Mouse (Mus musculus): ENCODE measurements at regions not wholly inside any gene's neighbourhood (a gene's known extent, or its start where the extent isn't known, plus 50 kb on each side); places are given as distances from the start of the nearest gene placed in this dataset.

DNA sequence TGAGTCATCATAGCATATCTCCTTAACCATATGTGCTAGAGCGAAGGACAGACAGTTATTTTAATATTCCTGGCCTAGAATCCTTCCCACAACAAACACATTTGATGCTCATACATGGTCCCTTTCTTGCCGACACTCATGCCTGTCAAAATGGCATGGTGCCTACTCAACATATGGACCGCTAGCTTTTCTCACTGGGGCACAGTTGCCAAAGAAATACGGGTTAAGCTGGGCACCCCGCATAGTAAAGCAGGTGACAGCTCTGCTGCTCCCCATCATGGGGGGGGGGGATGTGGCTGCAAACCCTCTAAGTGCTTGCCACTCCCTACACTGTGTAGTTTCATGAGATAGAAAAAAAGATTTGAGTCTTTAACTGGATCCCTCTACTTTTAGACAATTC is 90.7 kb upstream of the Galnt5 start:
- no peak for DNase-seq (ENCODE audit: low spot score in 2 of 2)

DNA sequence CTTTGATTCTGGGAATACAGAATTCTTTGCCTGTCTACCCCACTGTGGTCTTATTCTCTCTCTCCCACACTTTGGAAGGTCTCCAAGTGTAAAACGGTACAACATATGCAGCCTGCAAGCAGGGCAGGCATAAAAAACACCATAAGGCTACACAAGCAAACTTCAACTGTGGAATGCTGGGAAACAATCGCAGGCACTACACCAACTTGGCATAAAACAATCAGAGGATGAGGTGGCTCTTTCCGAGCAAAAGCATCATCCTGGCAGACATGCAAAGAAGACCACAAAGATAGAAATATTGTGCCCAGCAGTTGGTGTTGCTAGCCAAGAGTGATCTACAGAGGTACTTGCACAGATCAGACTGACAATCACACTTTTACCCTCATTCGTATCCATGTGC is 88.0 kb upstream of the Galnt5 start:
- DNase-seq (ENCODE audit: low spot score in 2 of 2), result no peak

DNA sequence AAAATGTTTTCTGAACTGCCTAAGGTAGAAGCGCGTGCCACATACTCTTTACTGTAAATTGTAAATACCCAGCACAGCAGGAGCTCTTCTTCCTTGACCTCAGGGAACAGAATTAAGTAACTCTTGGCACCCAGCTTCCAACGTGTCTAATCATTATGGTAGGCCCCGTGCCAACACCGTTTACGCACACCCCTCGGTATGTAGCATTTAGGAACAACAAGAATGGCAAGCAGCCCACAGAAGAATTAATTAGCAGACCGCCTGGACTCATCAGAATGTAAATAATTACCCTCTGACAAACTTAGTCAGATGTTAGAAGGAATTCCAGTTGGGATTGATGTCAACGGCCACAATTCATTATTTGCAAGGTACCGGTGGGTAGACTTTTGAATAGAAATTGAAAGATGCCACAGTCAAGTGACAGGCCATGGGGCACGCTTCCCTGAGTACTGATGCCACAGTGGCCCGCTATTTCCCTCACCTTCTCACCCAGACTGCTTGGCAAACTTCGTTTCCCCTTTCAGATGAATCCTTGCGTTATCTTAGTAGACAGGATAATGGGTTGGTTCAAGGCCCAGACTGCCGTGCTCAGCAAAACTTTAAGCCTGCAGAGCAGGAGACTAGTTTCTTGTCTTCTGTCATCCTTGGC is 81.2 kb upstream of the Galnt5 start:
- no peak for DNase-seq (ENCODE audit: low spot score in 2 of 2)

DNA sequence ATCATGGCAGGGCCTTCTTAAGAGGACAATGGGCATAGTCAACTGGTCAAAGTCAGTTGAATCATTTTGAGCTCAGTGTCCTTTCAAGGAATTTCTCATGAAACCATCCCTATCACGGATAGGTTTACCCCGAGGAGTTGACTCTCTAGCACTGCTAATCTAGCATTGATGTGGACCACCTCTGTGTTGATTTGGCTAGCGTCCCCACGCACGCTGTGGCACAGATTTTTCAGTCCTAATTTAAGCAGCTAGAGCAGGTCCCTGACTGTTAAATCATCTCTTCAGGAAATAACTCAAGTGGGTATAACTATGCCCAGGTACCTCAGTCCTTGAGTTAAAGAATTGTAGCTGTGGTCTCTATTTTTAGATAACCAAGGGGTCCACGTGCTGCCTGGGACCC is 80.0 kb upstream of the Galnt5 start:
- no peak for DNase-seq (ENCODE audit: low spot score in 2 of 2)

DNA sequence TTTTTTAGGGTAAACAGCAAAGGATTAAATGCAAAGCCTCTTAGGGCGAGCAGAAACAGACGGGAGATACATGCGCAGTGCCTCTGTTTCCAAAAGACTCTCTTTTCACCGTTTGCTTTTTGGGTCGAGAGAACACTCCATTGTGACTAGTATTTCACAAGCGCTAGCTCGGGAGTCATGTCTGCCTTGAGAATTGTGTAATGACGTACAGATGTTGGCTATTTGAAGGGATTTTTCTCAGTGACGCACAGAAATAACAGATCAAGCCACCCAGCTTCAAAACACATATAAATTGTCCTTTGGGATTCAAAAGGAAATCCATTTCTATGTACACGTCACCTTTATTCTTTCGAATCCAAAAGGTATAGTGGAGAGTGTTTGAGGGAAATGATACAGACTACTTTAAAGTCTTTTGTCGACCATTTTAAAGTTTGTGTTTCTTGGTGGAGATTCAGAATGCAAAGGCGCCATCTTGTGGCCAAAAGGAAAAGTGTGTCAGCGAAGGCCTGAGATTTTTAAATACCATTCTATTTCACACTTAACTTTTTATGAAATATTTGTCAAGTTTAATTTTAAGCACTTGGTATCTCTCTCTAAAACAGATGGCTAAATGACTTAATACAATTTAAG is 78.5 kb upstream of the Galnt5 start:
- peak; percentile 8 to 13 for DNase-seq (ENCODE audit: low spot score in 2 of 2)

DNA sequence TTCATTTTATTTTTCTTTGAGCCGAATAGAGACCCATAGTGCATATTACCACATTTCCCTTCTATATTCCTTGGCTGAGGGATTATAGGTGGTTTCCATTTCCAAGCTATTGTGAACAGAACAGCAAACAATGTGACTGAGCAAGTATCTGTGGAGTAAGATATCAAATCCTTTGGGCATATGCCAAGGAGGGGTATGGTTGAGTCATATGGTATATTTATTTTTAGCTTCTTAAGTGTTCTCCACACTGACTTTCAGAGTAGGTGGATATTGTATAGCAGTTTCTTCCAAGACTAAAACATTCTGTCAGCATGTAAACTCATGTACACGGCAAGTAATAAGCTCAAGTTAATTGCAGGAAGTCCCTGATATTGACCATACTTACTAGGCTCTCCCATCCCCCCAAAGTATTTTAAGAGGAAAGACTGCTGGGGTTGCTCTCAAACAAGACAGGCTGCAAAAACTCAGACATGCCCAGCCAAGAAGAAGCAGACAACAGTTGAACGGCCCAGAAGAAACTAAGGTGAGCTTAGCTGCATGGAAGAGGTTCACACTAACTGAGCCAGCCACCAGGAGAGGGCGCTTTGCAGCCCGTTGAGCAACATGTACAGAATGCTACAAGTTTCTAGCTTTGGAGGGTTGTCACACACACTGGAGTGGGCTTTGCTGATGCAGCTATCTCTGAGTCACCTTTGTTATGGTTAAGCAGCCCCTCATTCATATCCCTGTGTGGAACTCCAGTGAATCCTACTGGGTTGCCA is 63.4 kb upstream of the Galnt5 start:
- no peak for DNase-seq (ENCODE audit: low spot score in 2 of 2)

Measured in urinary bladder, postnatal 36 days (tissue).